Mouse (Mus musculus) midbrain, embryonic 13.5 days (tissue): ENCODE data around the gene Gm37419. TPM values are rescaled to one million over a fixed set of nuclear protein-coding genes. Genes with fewer than 3 reads are reported as not detected.
A peak's percentile ranks its signal among the peaks of the same experiment; 100 is the strongest.

Experiments used
- ATAC-seq: fragments of 200-750 bp; cut with Nextera tagmentation; 2 replicates; pipeline ENCODE4 v1.8.0; 2017; ENCODE audit warnings: mild to moderate bottlenecking, moderate TSS enrichment, moderate library complexity
- H3K27ac ChIP-seq: fragments of 300-500 bp; sonication (generic); 2 replicates; pipeline ENCODE4 v1.5.1; 2015; ENCODE audit warnings: inconsistent platforms, mild to moderate bottlenecking, moderate library complexity
- H3K27me3 ChIP-seq: fragments of 300-500 bp; sonication (generic); 2 replicates; pipeline ENCODE4 v1.6.1; 2015; ENCODE audit warnings: mild to moderate bottlenecking, inconsistent platforms
- H3K36me3 ChIP-seq: fragments of 300-500 bp; sonication (generic); 2 replicates; pipeline ENCODE4 v1.6.1; 2015; ENCODE audit warnings: mild to moderate bottlenecking, inconsistent platforms
- H3K4me1 ChIP-seq: fragments of 300-500 bp; sonication (generic); replicated peaks from 2 replicates; pipeline ENCODE4 v1.6.1; 2015; ENCODE audit warnings: inconsistent platforms
- H3K4me2 ChIP-seq: fragments of 300-500 bp; sonication (generic); replicated peaks from 2 replicates; pipeline ENCODE4 v1.6.1; 2015; ENCODE audit warnings: moderate library complexity, mild to moderate bottlenecking, inconsistent platforms
- H3K4me3 ChIP-seq: fragments of 300-500 bp; sonication (generic); replicated peaks from 2 replicates; pipeline ENCODE4 v1.5.1; 2015; ENCODE audit warnings: mild to moderate bottlenecking, inconsistent platforms
- H3K9ac ChIP-seq: fragments of 300-500 bp; sonication (generic); replicated peaks from 2 replicates; pipeline ENCODE4 v1.6.1; 2015; ENCODE audit warnings: mild to moderate bottlenecking, inconsistent platforms
- H3K9me3 ChIP-seq: fragments of 300-500 bp; sonication (generic); 2 replicates; pipeline ENCODE4 v1.6.1; 2016; ENCODE audit warnings: mild to moderate bottlenecking, inconsistent platforms
- WGBS: fragments of 180-500 bp; shearing (Covaris S2); methylation state at CpG from one replicate; pipeline ENCODE4 v1.1.7; 2015; 5-methylcytosine and 5-hydroxymethylcytosine counted together
- polyA plus RNA-seq: library from polyadenylated mRNA; unstranded; fragments of >200 nt; fragmentation: Nextera tagmentation; extraction: Ambion mirVana; gene quantifications from 2 replicates; pipeline ENCODE4 v1.2.1, GENCODE M21; 2015

Gene Gm37419
- polyA plus RNA-seq = not detected in 2 replicates

GRCm38 (mm10) chr16:23988466-23989208 is at the start of gene Gm37419, which contains the start of gene Bcl6:
Gm37419 (plus strand) TSS chr16:23988482.
Bcl6 (minus strand) TSS chr16:23988852.
- ATAC-seq = peak; percentile 80
- peaks cover 41% of the 10 kb centered on the region for H3K27me3 ChIP-seq
- no peaks in the 10 kb centered on the region for H3K36me3 ChIP-seq
- H3K4me2 ChIP-seq = peak within 1 kb of the TSS; percentile 91
- WGBS = under 1% methylated on average over 68 of the region's 68 CpGs
- peak within 1 kb of the TSS; percentile 81 for H3K9ac ChIP-seq
- no peaks in the 10 kb centered on the region for H3K9me3 ChIP-seq
- H3K4me3 ChIP-seq = peak within 1 kb of the TSS; percentile 69
- H3K4me1 ChIP-seq = peaks cover 40% of the 10 kb centered on the region
- H3K27ac ChIP-seq = peak within 1 kb of the TSS; percentile 98

DNA sequence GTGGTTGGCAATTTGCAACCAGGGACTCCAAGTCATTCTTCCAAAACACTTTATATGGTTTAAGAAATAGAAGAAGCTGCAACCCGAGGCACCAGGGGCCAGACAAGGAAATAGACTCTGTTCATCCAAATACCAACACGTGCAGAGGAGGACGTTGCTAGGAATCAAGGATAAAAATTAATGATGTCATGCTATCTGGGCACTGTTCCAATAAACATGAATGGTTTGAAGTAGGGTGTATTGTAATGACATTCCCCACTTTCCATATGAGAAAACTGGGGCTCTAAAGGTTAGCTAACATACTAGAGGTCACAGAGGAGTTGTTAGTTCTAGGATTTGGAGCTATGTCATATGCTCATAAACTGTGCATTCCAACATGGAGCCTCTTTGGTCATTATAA is 43.5 kb upstream of the Gm37419 start:
- no peak for ATAC-seq
- Histone ChIP-seq H3K4me3 (no peak overlapping the region), H3K27me3 (no peaks in the 10 kb centered on the region), H3K36me3 (no peaks in the 10 kb centered on the region), H3K9me3 (no peaks in the 10 kb centered on the region), H3K4me1 (no peaks in the 10 kb centered on the region), H3K9ac (no peak overlapping the region), H3K4me2 (no peak overlapping the region), H3K27ac (no peak overlapping the region)
- 60% methylated on average over 3 of the region's 3 CpGs for WGBS

DNA sequence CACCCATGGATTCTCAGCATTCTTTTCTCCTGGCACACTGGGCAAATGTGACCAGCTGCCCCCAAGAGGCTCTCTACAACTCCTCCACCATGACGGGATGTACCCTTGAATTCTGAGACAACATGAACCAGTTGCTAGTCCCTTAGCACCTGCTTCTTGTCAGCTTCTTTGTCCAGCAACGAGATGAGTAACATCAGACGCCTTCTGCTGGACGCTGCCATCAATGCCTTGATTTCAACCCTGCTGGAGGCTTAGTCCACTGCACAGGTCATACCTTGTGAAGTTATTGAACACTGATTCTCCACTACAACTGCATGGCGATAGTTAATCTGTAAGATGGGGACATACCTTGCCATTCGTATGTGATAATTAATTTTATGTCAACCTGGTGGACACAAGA is 40.6 kb upstream of the Gm37419 start:
- no peaks in the 10 kb centered on the region for H3K9me3 ChIP-seq
- 89% methylated on average over 6 of the region's 6 CpGs for WGBS
- no peaks in the 10 kb centered on the region for H3K36me3 ChIP-seq
- no peak overlapping the region for H3K4me3 ChIP-seq
- no peak overlapping the region for H3K9ac ChIP-seq
- no peak for ATAC-seq
- no peak overlapping the region for H3K27ac ChIP-seq
- no peak overlapping the region for H3K4me2 ChIP-seq
- no peaks in the 10 kb centered on the region for H3K4me1 ChIP-seq
- H3K27me3 ChIP-seq = no peaks in the 10 kb centered on the region

- H3K27ac ChIP-seq = no peak overlapping the region
- ATAC-seq = peak; percentile 59
- peaks cover 3% of the 10 kb centered on the region; the same call in 1 of the 2 replicates for H3K4me1 ChIP-seq
- no peak overlapping the region for H3K9ac ChIP-seq
- H3K9me3 ChIP-seq = no peaks in the 10 kb centered on the region
- 71% methylated on average over 4 of the region's 4 CpGs for WGBS
- H3K27me3 ChIP-seq = no peaks in the 10 kb centered on the region
- no peak overlapping the region for H3K4me3 ChIP-seq
- no peak overlapping the region for H3K4me2 ChIP-seq
- H3K36me3 ChIP-seq = no peaks in the 10 kb centered on the region
These were observed 36.1 kb upstream of the Gm37419 start for GRCm38 (mm10) chr16:23952101-23952727.

GRCm38 (mm10) chr16:23953189-23953958 is 34.9 kb upstream of the Gm37419 start:
- 48% methylated on average over 11 of the region's 11 CpGs for WGBS
- H3K4me3 ChIP-seq = no peak overlapping the region
- peaks cover 3% of the 10 kb centered on the region; the same call in 1 of the 2 replicates for H3K4me1 ChIP-seq
- H3K27ac ChIP-seq = no peak overlapping the region
- H3K9me3 ChIP-seq = no peaks in the 10 kb centered on the region
- H3K36me3 ChIP-seq = no peaks in the 10 kb centered on the region
- H3K4me2 ChIP-seq = no peak overlapping the region
- H3K9ac ChIP-seq = no peak overlapping the region
- no peaks in the 10 kb centered on the region for H3K27me3 ChIP-seq
- ATAC-seq = peak; percentile 57

GRCm38 (mm10) chr16:23953959-23954260 is 34.4 kb upstream of the Gm37419 start:
- no peak overlapping the region for H3K27ac ChIP-seq
- H3K4me1 ChIP-seq = peaks cover 3% of the 10 kb centered on the region; the same call in 1 of the 2 replicates
- H3K4me3 ChIP-seq = no peak overlapping the region
- H3K4me2 ChIP-seq = no peak overlapping the region
- WGBS = 0% methylated on average over 1 of the region's 1 CpGs
- H3K36me3 ChIP-seq = no peaks in the 10 kb centered on the region
- ATAC-seq = peak; percentile 64
- H3K27me3 ChIP-seq = no peaks in the 10 kb centered on the region
- no peaks in the 10 kb centered on the region for H3K9me3 ChIP-seq
- H3K9ac ChIP-seq = no peak overlapping the region

- Histone ChIP-seq H3K4me1 (peaks cover 7% of the 10 kb centered on the region), H3K4me2 (no peak overlapping the region), H3K9ac (no peak overlapping the region), H3K4me3 (no peak overlapping the region), H3K9me3 (no peaks in the 10 kb centered on the region), H3K27ac (no peak overlapping the region), H3K27me3 (no peaks in the 10 kb centered on the region), H3K36me3 (no peaks in the 10 kb centered on the region)
- ATAC-seq = no peak
These were observed 29.3 kb upstream of the Gm37419 start for GRCm38 (mm10) chr16:23958938-23959337.

GRCm38 (mm10) chr16:23962401-23962800 is 25.9 kb upstream of the Gm37419 start:
- Histone ChIP-seq H3K4me3 (no peak overlapping the region), H3K27me3 (no peaks in the 10 kb centered on the region), H3K9ac (no peak overlapping the region), H3K27ac (no peak overlapping the region), H3K4me2 (no peak overlapping the region), H3K9me3 (no peaks in the 10 kb centered on the region), H3K36me3 (no peaks in the 10 kb centered on the region), H3K4me1 (peaks cover 15% of the 10 kb centered on the region)
- no peak for ATAC-seq
- 95% methylated on average over 2 of the region's 2 CpGs for WGBS

GRCm38 (mm10) chr16:23963896-23964668 is 24.2 kb upstream of the Gm37419 start:
- peak; percentile 55 for ATAC-seq
- 49% methylated on average over 22 of the region's 22 CpGs for WGBS

GRCm38 (mm10) chr16:23964706-23965367 is 23.4 kb upstream of the Gm37419 start:
- Histone ChIP-seq H3K9ac (no peak overlapping the region), H3K27me3 (no peaks in the 10 kb centered on the region), H3K36me3 (no peaks in the 10 kb centered on the region; the same call in 1 of the 2 replicates), H3K4me3 (no peak overlapping the region), H3K9me3 (no peaks in the 10 kb centered on the region), H3K4me1 (peaks cover 15% of the 10 kb centered on the region), H3K27ac (no peak overlapping the region), H3K4me2 (no peak overlapping the region)
- ATAC-seq = peak; percentile 19; the same call in 1 of the 2 replicates
- WGBS = 51% methylated on average over 14 of the region's 14 CpGs

More at GRCm38 (mm10) chr16:23963896-23964668, 24.2 kb upstream of the Gm37419 start:
- peaks cover 15% of the 10 kb centered on the region for H3K4me1 ChIP-seq
- H3K4me3 ChIP-seq = no peak overlapping the region
- H3K27me3 ChIP-seq = no peaks in the 10 kb centered on the region
- H3K9me3 ChIP-seq = no peaks in the 10 kb centered on the region
- H3K4me2 ChIP-seq = no peak overlapping the region
- no peak overlapping the region for H3K27ac ChIP-seq
- no peak overlapping the region for H3K9ac ChIP-seq
- no peaks in the 10 kb centered on the region; the same call in 1 of the 2 replicates for H3K36me3 ChIP-seq

- H3K9ac ChIP-seq = no peak overlapping the region
- H3K36me3 ChIP-seq = no peaks in the 10 kb centered on the region; the same call in 1 of the 2 replicates
- no peak for ATAC-seq
- peaks cover 15% of the 10 kb centered on the region for H3K4me1 ChIP-seq
- no peak overlapping the region for H3K27ac ChIP-seq
- WGBS = 92% methylated on average over 14 of the region's 14 CpGs
- H3K4me3 ChIP-seq = no peak overlapping the region
- no peak overlapping the region for H3K4me2 ChIP-seq
- no peaks in the 10 kb centered on the region for H3K27me3 ChIP-seq
- H3K9me3 ChIP-seq = no peaks in the 10 kb centered on the region
These were observed 22.2 kb upstream of the Gm37419 start for GRCm38 (mm10) chr16:23966066-23966465.
